Mouse (Mus musculus): ENCODE data around the gene Csn1s2a. TPM values are rescaled to one million over a fixed set of nuclear protein-coding genes. Genes with fewer than 3 reads are reported as not detected.
"Not testable (repeated sequence)": the region's sequence is repeated elsewhere in the genome, so short reads cannot be mapped to it uniquely, and the experiment has no call there.

The Csn1s2a gene
- not detected in 2 replicates for polyA plus RNA-seq (2012; ENCODE audit: insufficient read depth, low replicate concordance)

- no peaks in the 10 kb centered on the region for H3K27me3 ChIP-seq (replicated peaks)
Measured at GRCm38 (mm10) chr5:87774267-87774666, at the start of gene Csn1s2a. Gene Csn1s2a, plus strand, starts transcription at chr5:87774567.

GRCm38 (mm10) chr5:87734821-87735220 is 39.5 kb upstream of the Csn1s2a start:
- no peaks in the 10 kb centered on the region for H3K27me3 ChIP-seq (replicated peaks)
- no peaks in the 10 kb centered on the region for H3K36me3 ChIP-seq (replicated peaks; ENCODE audit: low read length)
- no peak overlapping the region for H3K4me3 ChIP-seq (replicated peaks)
- peaks cover 15% of the 10 kb centered on the region; the same call in 1 of the 2 replicates for H3K9me3 ChIP-seq
- no peak for TF ChIP-seq GATA1 (IDR thresholded peaks at IDR 0.05; ENCODE audit: borderline replicate concordance, low read length)
- TF ChIP-seq FLI1 (IDR thresholded peaks at IDR 0.05; ENCODE audit: low read length), result no peak
- no peaks in the 10 kb centered on the region for H3K4me1 ChIP-seq

More at GRCm38 (mm10) chr5:87774267-87774666, at the start of gene Csn1s2a:
- no peak for TF ChIP-seq FLI1 (IDR thresholded peaks at IDR 0.05; ENCODE audit: low read length)
- no peak for TF ChIP-seq GATA1 (IDR thresholded peaks at IDR 0.05; ENCODE audit: borderline replicate concordance, low read length)
- Histone ChIP-seq H3K36me3 (replicated peaks; ENCODE audit: low read length) (no peaks in the 10 kb centered on the region), H3K4me3 (replicated peaks) (no peak within 1 kb of the TSS), H3K9me3 (no peaks in the 10 kb centered on the region), H3K4me1 (no peaks in the 10 kb centered on the region)

DNA sequence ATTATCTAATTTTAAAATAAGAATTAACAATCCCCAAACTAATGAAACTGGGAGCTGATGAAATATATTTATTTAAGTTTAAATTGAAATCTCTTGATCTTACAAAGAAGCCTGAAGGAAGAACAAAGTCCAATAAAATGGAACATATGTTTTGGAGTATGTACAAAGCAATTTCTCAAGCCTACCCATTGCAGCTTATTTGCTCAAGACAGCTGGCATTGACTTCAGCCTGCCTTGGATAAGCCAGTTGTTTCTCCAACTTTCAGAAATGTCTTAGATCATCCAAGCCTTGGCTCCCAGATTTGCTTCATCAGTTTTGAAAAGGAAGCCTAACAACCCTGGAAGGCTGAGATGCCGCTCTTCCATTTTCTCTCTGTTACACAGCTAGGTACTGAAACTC is 20.9 kb upstream of the Csn1s2a start:
- Histone ChIP-seq H3K9me3 (no peaks in the 10 kb centered on the region), H3K4me1 (no peaks in the 10 kb centered on the region), H3K36me3 (replicated peaks; ENCODE audit: low read length) (no peaks in the 10 kb centered on the region), H3K4me3 (replicated peaks) (no peak overlapping the region), H3K27me3 (replicated peaks) (no peaks in the 10 kb centered on the region)
- TF ChIP-seq FLI1 (IDR thresholded peaks at IDR 0.05; ENCODE audit: low read length) (no peak), GATA1 (IDR thresholded peaks at IDR 0.05; ENCODE audit: borderline replicate concordance, low read length) (no peak)

DNA sequence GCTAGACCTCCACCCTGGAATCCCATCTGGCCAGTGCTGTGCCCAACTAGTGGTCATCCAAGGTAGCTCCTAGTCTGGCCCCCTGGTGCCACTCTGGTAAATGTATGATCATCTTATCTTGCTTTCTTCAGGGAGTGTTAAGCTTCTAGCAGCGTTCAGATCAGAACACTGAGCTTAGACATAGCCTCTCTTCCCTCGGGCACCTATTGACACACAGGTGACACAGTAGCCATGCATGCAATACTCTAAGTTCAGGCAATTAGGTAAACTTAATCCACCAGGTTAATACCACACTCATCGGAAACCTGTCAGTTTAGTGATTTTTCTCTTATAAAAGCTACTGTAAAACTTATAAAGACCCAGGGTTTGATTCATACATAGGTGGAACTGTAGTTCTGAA is 9.8 kb upstream of the Csn1s2a start:
- Histone ChIP-seq H3K4me3 (replicated peaks) (no peak overlapping the region), H3K27me3 (replicated peaks) (no peaks in the 10 kb centered on the region), H3K4me1 (no peaks in the 10 kb centered on the region), H3K9me3 (peaks cover 8% of the 10 kb centered on the region; the same call in 1 of the 2 replicates), H3K36me3 (replicated peaks; ENCODE audit: low read length) (no peaks in the 10 kb centered on the region)
- no peak for TF ChIP-seq FLI1 (IDR thresholded peaks at IDR 0.05; ENCODE audit: low read length)
- TF ChIP-seq GATA1 (IDR thresholded peaks at IDR 0.05; ENCODE audit: borderline replicate concordance, low read length), result no peak

GRCm38 (mm10) chr5:87772151-87772550 is 2.2 kb upstream of the Csn1s2a start:
- H3K4me1 ChIP-seq, result not testable (repeated sequence)

DNA sequence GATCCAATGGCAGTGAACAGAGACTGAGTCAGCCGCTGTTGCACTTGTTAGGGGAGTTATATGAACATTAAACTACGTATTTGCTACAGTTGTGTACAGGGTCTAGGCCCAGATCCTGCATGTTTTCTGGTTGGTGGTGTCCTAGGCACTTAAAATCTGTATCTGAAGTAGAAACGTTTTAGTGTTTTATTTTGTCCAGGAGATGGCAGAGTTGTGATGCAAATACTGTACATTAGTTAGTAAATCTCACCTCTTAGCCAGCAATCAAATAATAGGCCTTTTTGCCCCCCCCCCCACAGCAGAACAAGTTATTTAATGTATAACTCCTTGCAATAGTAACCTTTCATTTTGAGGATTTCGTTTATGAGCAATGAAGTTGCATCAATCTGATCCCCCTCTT is 8.4 kb downstream of the Csn1s2a start:
- TF ChIP-seq GATA1 (IDR thresholded peaks at IDR 0.05; ENCODE audit: borderline replicate concordance, low read length) (no peak), FLI1 (IDR thresholded peaks at IDR 0.05; ENCODE audit: low read length) (no peak)
- Histone ChIP-seq H3K27me3 (replicated peaks) (no peaks in the 10 kb centered on the region), H3K36me3 (replicated peaks; ENCODE audit: low read length) (no peaks in the 10 kb centered on the region)

More at GRCm38 (mm10) chr5:87772151-87772550, 2.2 kb upstream of the Csn1s2a start:
- not testable (repeated sequence) for H3K27me3 ChIP-seq (replicated peaks); H3K9me3 ChIP-seq; H3K36me3 ChIP-seq (replicated peaks; ENCODE audit: low read length); H3K4me3 ChIP-seq (replicated peaks)

DNA sequence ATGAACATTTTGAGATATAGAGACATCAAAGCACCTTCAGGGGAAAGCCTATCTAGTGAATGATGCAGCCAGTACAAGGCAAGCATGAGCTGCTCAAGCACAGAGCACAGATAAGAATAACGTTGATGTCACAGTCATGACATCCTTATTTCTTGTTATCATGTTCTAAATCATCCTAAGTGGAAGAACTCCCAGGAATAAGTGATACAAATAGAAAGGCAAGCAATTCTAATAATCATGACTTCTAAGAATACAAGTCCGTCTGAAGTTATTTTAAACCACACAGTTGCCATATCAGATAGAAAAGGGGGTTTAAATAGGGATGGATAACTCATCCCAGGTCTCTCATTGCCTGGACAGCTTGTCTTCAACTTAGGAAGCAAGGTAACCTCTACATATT is 33.4 kb downstream of the Csn1s2a start, which contains the start of gene Csn1s2b:
TSS of gene Csn1s2b (plus strand) at position 301 of the 400 bp plus-strand sequence.
- Histone ChIP-seq H3K27me3 (replicated peaks) (no peaks in the 10 kb centered on the region), H3K4me3 (replicated peaks) (no peak within 1 kb of the TSS), H3K36me3 (replicated peaks; ENCODE audit: low read length) (no peaks in the 10 kb centered on the region), H3K9me3 (no peaks in the 10 kb centered on the region), H3K4me1 (no peaks in the 10 kb centered on the region)
- no peak for TF ChIP-seq FLI1 (IDR thresholded peaks at IDR 0.05; ENCODE audit: low read length)
- TF ChIP-seq GATA1 (IDR thresholded peaks at IDR 0.05; ENCODE audit: borderline replicate concordance, low read length), result no peak

More for the DNA sequence above, 8.4 kb downstream of the Csn1s2a start:
- no peaks in the 10 kb centered on the region for H3K4me1 ChIP-seq
- H3K4me3 ChIP-seq (replicated peaks), result no peak overlapping the region
- no peaks in the 10 kb centered on the region for H3K9me3 ChIP-seq

DNA sequence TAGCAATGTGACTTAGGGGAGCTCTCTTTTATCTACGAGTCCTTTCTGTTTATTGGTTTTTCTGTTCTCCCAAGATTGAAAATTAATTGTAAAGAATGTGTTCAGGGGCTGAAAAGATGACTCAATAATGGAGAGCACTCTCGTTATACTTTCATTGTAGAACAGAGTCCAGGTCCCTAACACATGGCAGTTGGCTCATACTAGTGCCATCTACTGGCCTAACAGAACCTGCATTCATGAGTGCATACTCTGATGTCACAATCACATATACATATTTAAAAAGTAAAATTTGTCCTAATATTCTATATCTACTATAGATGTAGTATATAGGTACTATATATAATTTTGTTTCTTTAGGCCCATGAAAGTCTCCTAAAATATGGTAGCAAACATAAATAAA is 34.9 kb downstream of the Csn1s2a start:
- H3K9me3 ChIP-seq, result no peaks in the 10 kb centered on the region
- H3K4me1 ChIP-seq, result no peaks in the 10 kb centered on the region
- TF ChIP-seq FLI1 (IDR thresholded peaks at IDR 0.05; ENCODE audit: low read length) (no peak), GATA1 (IDR thresholded peaks at IDR 0.05; ENCODE audit: borderline replicate concordance, low read length) (no peak)
- no peak overlapping the region for H3K4me3 ChIP-seq (replicated peaks)
- H3K27me3 ChIP-seq (replicated peaks), result no peaks in the 10 kb centered on the region
- no peaks in the 10 kb centered on the region for H3K36me3 ChIP-seq (replicated peaks; ENCODE audit: low read length)

- TF ChIP-seq FLI1 (IDR thresholded peaks at IDR 0.05; ENCODE audit: low read length) (no peak), GATA1 (IDR thresholded peaks at IDR 0.05; ENCODE audit: borderline replicate concordance, low read length) (no peak)
- H3K4me1 ChIP-seq, result no peaks in the 10 kb centered on the region
- no peaks in the 10 kb centered on the region for H3K9me3 ChIP-seq
- H3K36me3 ChIP-seq (replicated peaks; ENCODE audit: low read length), result no peaks in the 10 kb centered on the region
- H3K27me3 ChIP-seq (replicated peaks), result no peaks in the 10 kb centered on the region
- H3K4me3 ChIP-seq (replicated peaks), result no peak within 1 kb of the TSS
Measured at GRCm38 (mm10) chr5:87825386-87825785, 51.0 kb downstream of the Csn1s2a start, which contains the start of gene Prr27. Gene Prr27, plus strand, starts transcription at chr5:87825686.

Other genes with a start within 250 kb of the Csn1s2a start
- not detected in 2 replicates for gene Sult1b1, start 236.4 kb upstream of the Csn1s2a start, polyA plus RNA-seq (2012; ENCODE audit: insufficient read depth, low replicate concordance)
- gene Sult1d1, start 205.5 kb upstream of the Csn1s2a start, polyA plus RNA-seq (2012; ENCODE audit: insufficient read depth, low replicate concordance), result not detected in 2 replicates
- gene Sult1e1, start 183.0 kb upstream of the Csn1s2a start, polyA plus RNA-seq (2012; ENCODE audit: insufficient read depth, low replicate concordance), result not detected in 2 replicates
- not detected in 2 replicates for gene Csn1s1, start 108.4 kb upstream of the Csn1s2a start, polyA plus RNA-seq (2012; ENCODE audit: insufficient read depth, low replicate concordance)
- gene Csn2, start 74.9 kb upstream of the Csn1s2a start, polyA plus RNA-seq (2012; ENCODE audit: insufficient read depth, low replicate concordance), result not detected in 2 replicates
- not detected in 2 replicates for gene Csn1s2b, start 33.5 kb downstream of the Csn1s2a start, polyA plus RNA-seq (2012; ENCODE audit: insufficient read depth, low replicate concordance)
- not detected in 2 replicates for gene Prr27, start 51.1 kb downstream of the Csn1s2a start, polyA plus RNA-seq (2012; ENCODE audit: insufficient read depth, low replicate concordance)
- not detected in 2 replicates for gene Odam, start 110.5 kb downstream of the Csn1s2a start, polyA plus RNA-seq (2012; ENCODE audit: insufficient read depth, low replicate concordance)
- not detected in 2 replicates for gene Csn3, start 151.0 kb downstream of the Csn1s2a start, polyA plus RNA-seq (2012; ENCODE audit: insufficient read depth, low replicate concordance)
- gene 2310003L06Rik, start 194.9 kb downstream of the Csn1s2a start, polyA plus RNA-seq (2012; ENCODE audit: insufficient read depth, low replicate concordance), result not detected in 2 replicates
- gene Gm28434, start 194.9 kb downstream of the Csn1s2a start, polyA plus RNA-seq (2012; ENCODE audit: insufficient read depth, low replicate concordance), result not detected in 2 replicates
- gene Cabs1, start 204.9 kb downstream of the Csn1s2a start, polyA plus RNA-seq (2012; ENCODE audit: insufficient read depth, low replicate concordance), result not detected in 2 replicates
- not detected in 2 replicates for gene Smr3a, start 228.0 kb downstream of the Csn1s2a start, polyA plus RNA-seq (2012; ENCODE audit: insufficient read depth, low replicate concordance)